Mouse (Mus musculus) gonadal fat pad, adult 2 months (tissue): Measurements from ENCODE around the gene Lekr1. TPM values are rescaled to one million over a fixed set of nuclear protein-coding genes. Genes with fewer than 3 reads are reported as not detected.
A peak's percentile ranks its signal among the peaks of the same experiment; 100 is the strongest.

Source experiments
- DNase-seq: peaks from one replicate; pipeline ENCODE4 v3.0.0-alpha.2; 2012; ENCODE audit warnings: low read depth
- polyA plus RNA-seq: library from polyadenylated mRNA; depleted of rRNA; stranded (reverse); fragments of >200 nt; gene quantifications from 2 replicates; pipeline ENCODE4 v1.2.3, GENCODE M21; 2012

Lekr1 gene
- polyA plus RNA-seq, 1 experiment = 2.0 TPM

- DNase-seq = no peak
These were observed 8.9 kb upstream of the Lekr1 start for GRCm38 (mm10) chr3:65656902-65657660.

- no peak for DNase-seq
These were observed 7.9 kb upstream of the Lekr1 start for GRCm38 (mm10) chr3:65658081-65658612.

- DNase-seq = no peak
These were observed 7.1 kb upstream of the Lekr1 start for GRCm38 (mm10) chr3:65658721-65659619.

- no peak for DNase-seq
These were observed 6.5 kb upstream of the Lekr1 start for GRCm38 (mm10) chr3:65659620-65659932.

- DNase-seq = no peak
These were observed 5.7 kb upstream of the Lekr1 start for GRCm38 (mm10) chr3:65660336-65660735.

- DNase-seq = no peak
These were observed 4.3 kb upstream of the Lekr1 start for GRCm38 (mm10) chr3:65661731-65662130.

- DNase-seq = no peak
These were observed 2.9 kb upstream of the Lekr1 start for GRCm38 (mm10) chr3:65663176-65663575.

GRCm38 (mm10) chr3:65670216-65670615 is 4.2 kb downstream of the Lekr1 start:
- DNase-seq = no peak

- no peak for DNase-seq
These were observed 7.7 kb downstream of the Lekr1 start for GRCm38 (mm10) chr3:65673725-65674124.

GRCm38 (mm10) chr3:65680612-65681011 is 14.6 kb downstream of the Lekr1 start:
- DNase-seq = no peak

- DNase-seq = no peak
These were observed 23.7 kb downstream of the Lekr1 start for GRCm38 (mm10) chr3:65689705-65690104.

GRCm38 (mm10) chr3:65690850-65691249 is 24.8 kb downstream of the Lekr1 start:
- DNase-seq = no peak

- DNase-seq = no peak
These were observed 33.7 kb downstream of the Lekr1 start for GRCm38 (mm10) chr3:65699704-65700103.

GRCm38 (mm10) chr3:65714372-65714771 is 48.3 kb downstream of the Lekr1 start:
- DNase-seq = peak; percentile 17

GRCm38 (mm10) chr3:65717406-65717805 is 51.4 kb downstream of the Lekr1 start:
- no peak for DNase-seq

GRCm38 (mm10) chr3:65722897-65723296 is 56.9 kb downstream of the Lekr1 start:
- DNase-seq = no peak

GRCm38 (mm10) chr3:65723664-65724063 is 57.6 kb downstream of the Lekr1 start:
- no peak for DNase-seq

GRCm38 (mm10) chr3:65737816-65738215 is 71.8 kb downstream of the Lekr1 start:
- DNase-seq = no peak

- DNase-seq = peak; percentile 16
These were observed 78.9 kb downstream of the Lekr1 start for GRCm38 (mm10) chr3:65744936-65745335.

GRCm38 (mm10) chr3:65764511-65765508 is 98.8 kb downstream of the Lekr1 start:
- DNase-seq = no peak

GRCm38 (mm10) chr3:65766387-65766786 is 100.4 kb downstream of the Lekr1 start:
- no peak for DNase-seq
